Mouse (Mus musculus): ENCODE results near the gene Nhp2. TPM values are rescaled to one million over a fixed set of nuclear protein-coding genes. Genes with fewer than 3 reads are reported as not detected.

Nhp2 gene
- total and polyA plus RNA-seq, 3 experiments: 649 to 6,489 (median 739) TPM

GRCm38 (mm10) chr11:51597553-51597952, 22.0 kb upstream of the Nhp2 start:
- peaks cover 2 to 3% of the 10 kb centered on the region in 2 experiments; a peak in 2 of 4 replicates for H3K4me1 ChIP-seq (ENCODE audit: control insufficient read depth in 1 of 2, insufficient read depth in 2 of 2, low read length in 2 of 2)
- peaks cover 38 to 47% of the 10 kb centered on the region in 2 experiments for H3K36me3 ChIP-seq (ENCODE audit: control insufficient read depth in 1 of 2, insufficient read depth in 2 of 2, low read length in 2 of 2)
- no peak overlapping the region for H3K9ac ChIP-seq (ENCODE audit: control insufficient read depth, low read depth, low read length, poor library complexity, severe bottlenecking)
- H3K27me3 ChIP-seq (ENCODE audit: control insufficient read depth in 1 of 2, insufficient read depth in 2 of 2, low read length in 2 of 2): no peaks in the 10 kb centered on the region
- peaks cover 9% of the 10 kb centered on the region for H3K79me2 ChIP-seq (ENCODE audit: control insufficient read depth, insufficient read depth, low read length, poor library complexity)
- H3K27ac ChIP-seq (ENCODE audit: control insufficient read depth, low read depth, low read length): no peak overlapping the region
- H3K9me3 ChIP-seq (replicated peaks; ENCODE audit: insufficient read depth, low read length): no peaks in the 10 kb centered on the region
- no peak overlapping the region for H3K4me3 ChIP-seq (ENCODE audit: control insufficient read depth in 1 of 2, insufficient read depth in 1 of 2, low read depth in 2 of 2, low read length in 2 of 2)
- peak; percentile 48 for DNase-seq (ENCODE audit: low read depth, low spot score)
- TF ChIP-seq SMC3 (IDR thresholded peaks at IDR 0.05; ENCODE audit: low read depth, low read length) (peak; percentile 20; the same call in 1 of the 2 replicates), GATA1 (IDR thresholded peaks at IDR 0.05; ENCODE audit: low read depth, low read length) (no peak), POLR2AphosphoS2 (IDR thresholded peaks at IDR 0.05; ENCODE audit: low read length) (peak; percentile 74; the same call in 1 of the 2 replicates), ETS1 (IDR thresholded peaks at IDR 0.05; ENCODE audit: low read depth, low read length) (no peak), POLR2A (IDR thresholded peaks at IDR 0.05; ENCODE audit: control insufficient read depth in 1 of 2, insufficient read depth in 1 of 2, low read depth in 1 of 2, low read length in 2 of 2, poor library complexity in 1 of 2) (peak in 1 of 2 experiments; percentile 57; a peak in 2 of 4 replicates), MYB (IDR thresholded peaks at IDR 0.05; ENCODE audit: low read depth, low read length) (peak; percentile 31; the same call in 1 of the 2 replicates)

GRCm38 (mm10) chr11:51602253-51602652, 17.3 kb upstream of the Nhp2 start:
- no peak for DNase-seq (ENCODE audit: low read depth, low spot score)
- peak; percentile 67; the same call in 1 of the 2 replicates for TF ChIP-seq POLR2AphosphoS2 (IDR thresholded peaks at IDR 0.05; ENCODE audit: low read length)
- peak in 1 of 2 experiments; percentile 42; a peak in 2 of 4 replicates for TF ChIP-seq POLR2A (IDR thresholded peaks at IDR 0.05; ENCODE audit: control insufficient read depth in 1 of 2, insufficient read depth in 1 of 2, low read depth in 1 of 2, low read length in 2 of 2, poor library complexity in 1 of 2)
- TF ChIP-seq KAT2A (conservative IDR thresholded peaks at IDR 0.05; ENCODE audit: low read depth, low read length): no peak
- H3K27ac ChIP-seq (ENCODE audit: control insufficient read depth, low read depth, low read length): no peak overlapping the region
- no peak overlapping the region for H3K9ac ChIP-seq (ENCODE audit: control insufficient read depth, low read depth, low read length, poor library complexity, severe bottlenecking)
- no peak overlapping the region for H3K4me3 ChIP-seq (ENCODE audit: control insufficient read depth in 1 of 2, insufficient read depth in 1 of 2, low read depth in 2 of 2, low read length in 2 of 2)
- H3K36me3 ChIP-seq (ENCODE audit: control insufficient read depth in 1 of 2, insufficient read depth in 2 of 2, low read length in 2 of 2): peaks cover 40 to 53% of the 10 kb centered on the region in 2 experiments
- no peaks in the 10 kb centered on the region for H3K9me3 ChIP-seq (replicated peaks; ENCODE audit: insufficient read depth, low read length)
- no peaks in the 10 kb centered on the region for H3K27me3 ChIP-seq (ENCODE audit: control insufficient read depth in 1 of 2, insufficient read depth in 2 of 2, low read length in 2 of 2)
- peaks cover 48% of the 10 kb centered on the region for H3K79me2 ChIP-seq (ENCODE audit: control insufficient read depth, insufficient read depth, low read length, poor library complexity)
- peaks cover 0 to 19% of the 10 kb centered on the region in 2 experiments; a peak in 3 of 4 replicates for H3K4me1 ChIP-seq (ENCODE audit: control insufficient read depth in 1 of 2, insufficient read depth in 2 of 2, low read length in 2 of 2)

GRCm38 (mm10) chr11:51605602-51606446, 13.7 kb upstream of the Nhp2 start:
- Histone ChIP-seq H3K27ac (ENCODE audit: control insufficient read depth, low read depth, low read length) (peak overlapping the region; percentile 87), H3K27me3 (ENCODE audit: control insufficient read depth in 1 of 2, insufficient read depth in 2 of 2, low read length in 2 of 2) (no peaks in the 10 kb centered on the region), H3K4me3 (ENCODE audit: control insufficient read depth in 1 of 2, insufficient read depth in 1 of 2, low read depth in 2 of 2, low read length in 2 of 2) (peak overlapping the region; percentile 77 to 88), H3K36me3 (ENCODE audit: control insufficient read depth in 1 of 2, insufficient read depth in 2 of 2, low read length in 2 of 2) (peaks cover 29 to 60% of the 10 kb centered on the region in 2 experiments), H3K4me1 (ENCODE audit: control insufficient read depth in 1 of 2, insufficient read depth in 2 of 2, low read length in 2 of 2) (peaks cover 5 to 30% of the 10 kb centered on the region in 2 experiments), H3K9ac (ENCODE audit: control insufficient read depth, low read depth, low read length, poor library complexity, severe bottlenecking) (peak overlapping the region; percentile 94), H3K9me3 (replicated peaks; ENCODE audit: insufficient read depth, low read length) (no peaks in the 10 kb centered on the region), H3K79me2 (ENCODE audit: control insufficient read depth, insufficient read depth, low read length, poor library complexity) (peaks cover 49% of the 10 kb centered on the region)
- DNase-seq (ENCODE audit: low read depth, low spot score): peak; percentile 89
- TF ChIP-seq GATA1 (IDR thresholded peaks at IDR 0.05; ENCODE audit: low read depth, low read length) (no peak), POLR2A (IDR thresholded peaks at IDR 0.05; ENCODE audit: control insufficient read depth in 1 of 2, insufficient read depth in 1 of 2, low read depth in 1 of 2, low read length in 2 of 2, poor library complexity in 1 of 2) (peak in 1 of 2 experiments; percentile 21; a peak in 1 of 4 replicates), USF1 (IDR thresholded peaks at IDR 0.05; ENCODE audit: low read depth, low read length) (no peak), RAD21 (IDR thresholded peaks at IDR 0.05; ENCODE audit: low read depth, low read length) (no peak), USF2 (IDR thresholded peaks at IDR 0.05; ENCODE audit: borderline replicate concordance in 1 of 2, insufficient read depth in 1 of 2, low read depth in 1 of 2, low read length in 2 of 2) (no peak), KAT2A (conservative IDR thresholded peaks at IDR 0.05; ENCODE audit: low read depth, low read length) (peak; percentile 14; the same call in 1 of the 2 replicates), MAZ (IDR thresholded peaks at IDR 0.05; ENCODE audit: low read depth, low read length) (no peak), TBP (IDR thresholded peaks at IDR 0.05; ENCODE audit: low read depth, low read length) (peak; percentile 11; the same call in 1 of the 2 replicates), UBTF (IDR thresholded peaks at IDR 0.05; ENCODE audit: borderline replicate concordance, insufficient read depth, low read depth, low read length) (0 out of 2 replicates have a peak, but pooled peaks have one; percentile 51), HCFC1 (IDR thresholded peaks at IDR 0.05; ENCODE audit: low read depth, low read length) (peak; percentile 68), NRF1 (IDR thresholded peaks at IDR 0.05; ENCODE audit: insufficient read depth, low read depth, low read length, poor library complexity, severe bottlenecking) (peak; percentile 69), TCF12 (IDR thresholded peaks at IDR 0.05; ENCODE audit: low read depth, low read length) (peak; percentile 42; the same call in 1 of the 2 replicates), MYC (IDR thresholded peaks at IDR 0.05; ENCODE audit: low read depth, low read length) (no peak), EP300 (IDR thresholded peaks at IDR 0.05; ENCODE audit: low read depth in 1 of 2, low read length in 2 of 2) (no peak; a peak in 1 of 4 replicates), SMC3 (IDR thresholded peaks at IDR 0.05; ENCODE audit: low read depth, low read length) (no peak; the same call in 1 of the 2 replicates), E2F4 (IDR thresholded peaks at IDR 0.05; ENCODE audit: borderline replicate concordance, low read depth, low read length) (peak; percentile 69; the same call in 1 of the 2 replicates), ZKSCAN1 (IDR thresholded peaks at IDR 0.05; ENCODE audit: low read depth, low read length) (no peak)

All from MEL (cell line).